Mouse (Mus musculus) thymus, adult 2 months (tissue): ENCODE data around the gene Ppig.

Experiments used
- CTCF ChIP-seq: fragments of 200-500 bp; IDR thresholded peaks from 2 replicates; pipeline ENCODE4 v1.5.1; 2012; ENCODE audit warnings: mild to moderate bottlenecking, control low read depth, low read length, moderate library complexity, borderline replicate concordance; ENCODE audit not compliant: control insufficient read depth, poor library complexity, insufficient read depth; ENCODE audit errors: extremely low read depth
- POLR2A ChIP-seq: fragments of 200-500 bp; IDR thresholded peaks from 2 replicates; pipeline ENCODE4 v1.6.1; 2012; ENCODE audit warnings: mild to moderate bottlenecking, low read length, control low read depth, moderate library complexity; ENCODE audit not compliant: control insufficient read depth, poor library complexity, insufficient read depth; ENCODE audit errors: extremely low read depth

GRCm38 (mm10) chr2:69690214-69690613 lies 32.1 kb upstream of the Ppig start:
- TF ChIP-seq CTCF = no peak
- no peak for TF ChIP-seq POLR2A
